Mouse (Mus musculus) liver, adult 2 months (tissue): Measurements from ENCODE around the gene Maml3. TPM values are rescaled to one million over a fixed set of nuclear protein-coding genes. Genes with fewer than 3 reads are reported as not detected.
A peak's percentile ranks its signal among the peaks of the same experiment; 100 is the strongest.

Experiments used
- DNase-seq: peaks from one replicate; pipeline ENCODE4 v3.0.0-alpha.2; 2011; ENCODE audit warnings: low read depth, low spot score; ENCODE audit errors: extremely low read depth
- H3K27ac ChIP-seq: fragments of 200-500 bp; replicated peaks from 2 replicates; pipeline ENCODE4 v1.5.1; 2012; ENCODE audit warnings: low read depth, mild to moderate bottlenecking, control low read depth, inconsistent platforms, low read length; ENCODE audit not compliant: insufficient read depth
- H3K27me3 ChIP-seq: fragments of 200-500 bp; 2 replicates; pipeline ENCODE4 v1.6.1; 2012; ENCODE audit warnings: mild to moderate bottlenecking, moderate library complexity, low read length, inconsistent platforms; ENCODE audit not compliant: control insufficient read depth, insufficient read depth
- H3K36me3 ChIP-seq: fragments of 200-500 bp; 2 replicates; pipeline ENCODE4 v1.6.1; 2012; ENCODE audit warnings: low read length, inconsistent platforms; ENCODE audit not compliant: control insufficient read depth, insufficient read depth
- H3K4me1 ChIP-seq: fragments of 200-500 bp; 2 replicates; pipeline ENCODE4 v1.6.1; 2011; ENCODE audit warnings: low read length; ENCODE audit not compliant: control insufficient read depth, insufficient read depth
- H3K4me3 ChIP-seq: fragments of 200-500 bp; 2 replicates; pipeline ENCODE4 v1.5.1; 2011; ENCODE audit warnings: low read depth, mild to moderate bottlenecking, control low read depth, low read length, moderate library complexity; ENCODE audit not compliant: insufficient read depth
- H3K79me2 ChIP-seq: fragments of 200-500 bp; 2 replicates; pipeline ENCODE4 v1.6.1; 2012; ENCODE audit warnings: inconsistent platforms, mild to moderate bottlenecking, low read length, moderate library complexity; ENCODE audit not compliant: control insufficient read depth, insufficient read depth
- H3K9ac ChIP-seq: fragments of 200-500 bp; 2 replicates; pipeline ENCODE4 v1.6.1; 2012; ENCODE audit warnings: low read depth, mild to moderate bottlenecking, control low read depth, inconsistent platforms, low read length
- CTCF ChIP-seq: fragments of 200-500 bp; IDR thresholded peaks from 2 replicates; pipeline ENCODE4 v1.5.1; 2011; ENCODE audit warnings: low read depth, low read length, control low read depth
- POLR2A ChIP-seq: fragments of 200-500 bp; IDR thresholded peaks from 2 replicates; pipeline ENCODE4 v1.6.1; 2011; ENCODE audit warnings: low read length, control low read depth; ENCODE audit not compliant: insufficient read depth; ENCODE audit errors: extremely low read depth
- WGBS: fragments of 180-500 bp; shearing (Covaris S2); methylation state at CpG from one replicate; pipeline ENCODE4 v1.1.7; 2018; 5-methylcytosine and 5-hydroxymethylcytosine counted together
- polyA plus RNA-seq: library from polyadenylated mRNA; depleted of rRNA; stranded (reverse); fragments of >200 nt; gene quantifications from 2 replicates; pipeline ENCODE4 v1.2.3, GENCODE M21; 2012
- total RNA-seq: library from RNA; depleted of rRNA; stranded (reverse); fragments of >200 nt; gene quantifications from 2 replicates; pipeline ENCODE4 v1.2.3, GENCODE M21; 2014

The Maml3 gene
- total and polyA plus RNA-seq, 2 experiments: 0.64 to 0.92 TPM

- no peak for DNase-seq
- Histone ChIP-seq H3K36me3 (no peaks in the 10 kb centered on the region), H3K27ac (no peak overlapping the region), H3K79me2 (no peaks in the 10 kb centered on the region), H3K9ac (peak overlapping the region; percentile 23; the same call in 1 of the 2 replicates), H3K4me3 (peak overlapping the region; percentile 47; the same call in 1 of the 2 replicates), H3K27me3 (no peaks in the 10 kb centered on the region), H3K4me1 (no peaks in the 10 kb centered on the region)
- WGBS: 2% methylated on average over 27 of the region's 27 CpGs
- TF ChIP-seq POLR2A: no peak
- TF ChIP-seq CTCF: peak; percentile 85
Measured at GRCm38 (mm10) chr3:51701281-51701751, 403.6 kb downstream of the Maml3 start.

GRCm38 (mm10) chr3:51700731-51701280 is 404.1 kb downstream of the Maml3 start:
- Histone ChIP-seq H3K27me3 (no peaks in the 10 kb centered on the region), H3K4me1 (no peaks in the 10 kb centered on the region), H3K9ac (no peak overlapping the region), H3K27ac (no peak overlapping the region), H3K79me2 (no peaks in the 10 kb centered on the region), H3K4me3 (no peak overlapping the region), H3K36me3 (no peaks in the 10 kb centered on the region)
- 47% methylated on average over 15 of the region's 15 CpGs for WGBS
- TF ChIP-seq POLR2A (no peak), CTCF (no peak)
- no peak for DNase-seq

GRCm38 (mm10) chr3:51700123-51700522 is 404.8 kb downstream of the Maml3 start:
- Histone ChIP-seq H3K27ac (no peak overlapping the region), H3K4me3 (no peak overlapping the region), H3K79me2 (no peaks in the 10 kb centered on the region), H3K36me3 (no peaks in the 10 kb centered on the region), H3K27me3 (no peaks in the 10 kb centered on the region), H3K9ac (no peak overlapping the region), H3K4me1 (no peaks in the 10 kb centered on the region)
- WGBS: 87% methylated on average over 4 of the region's 4 CpGs
- TF ChIP-seq POLR2A (no peak), CTCF (no peak)
- no peak for DNase-seq

GRCm38 (mm10) chr3:51697931-51698330 is 406.9 kb downstream of the Maml3 start:
- H3K4me1 ChIP-seq: no peaks in the 10 kb centered on the region
- H3K9ac ChIP-seq: no peak overlapping the region
- H3K27me3 ChIP-seq: no peaks in the 10 kb centered on the region
- H3K4me3 ChIP-seq: no peak overlapping the region
- no peak for DNase-seq
- TF ChIP-seq CTCF (no peak), POLR2A (no peak)
- WGBS: 93% methylated on average over 3 of the region's 3 CpGs
- no peaks in the 10 kb centered on the region for H3K79me2 ChIP-seq
- no peak overlapping the region for H3K27ac ChIP-seq
- H3K36me3 ChIP-seq: no peaks in the 10 kb centered on the region

- H3K27ac ChIP-seq: no peak overlapping the region
- no peaks in the 10 kb centered on the region for H3K36me3 ChIP-seq
- H3K4me3 ChIP-seq: no peak overlapping the region
- no peaks in the 10 kb centered on the region for H3K79me2 ChIP-seq
- DNase-seq: no peak
- WGBS: 79% methylated on average over 3 of the region's 3 CpGs
- TF ChIP-seq POLR2A: no peak
- TF ChIP-seq CTCF: no peak
- no peaks in the 10 kb centered on the region for H3K27me3 ChIP-seq
- H3K9ac ChIP-seq: no peak overlapping the region
- no peaks in the 10 kb centered on the region for H3K4me1 ChIP-seq
Measured at GRCm38 (mm10) chr3:51695713-51696112, 409.2 kb downstream of the Maml3 start.

- TF ChIP-seq POLR2A (no peak), CTCF (no peak)
- no peak for DNase-seq
- Histone ChIP-seq H3K36me3 (no peaks in the 10 kb centered on the region), H3K79me2 (no peaks in the 10 kb centered on the region), H3K27ac (no peak overlapping the region), H3K27me3 (no peaks in the 10 kb centered on the region), H3K9ac (no peak overlapping the region), H3K4me3 (no peak overlapping the region), H3K4me1 (no peaks in the 10 kb centered on the region)
- WGBS: 82% methylated on average over 14 of the region's 14 CpGs
Measured at GRCm38 (mm10) chr3:51694576-51694975, 410.3 kb downstream of the Maml3 start.
